Mouse (Mus musculus) heart, postnatal 0 days (tissue): ENCODE measurements at regions not wholly inside any gene's neighbourhood (a gene's known extent, or its start where the extent isn't known, plus 50 kb on each side); places are given as distances from the start of the nearest gene placed in this dataset.

ENCODE experiments used
- ATAC-seq: fragments of 200-750 bp; cut with Nextera tagmentation; 2 replicates; pipeline ENCODE4 v1.8.0; 2017; ENCODE audit warnings: low read depth, moderate number of reproducible peaks, moderate library complexity; ENCODE audit not compliant: insufficient read depth
- DNase-seq: peaks from one replicate; pipeline ENCODE4 v3.0.0-alpha.2; 2016; ENCODE audit warnings: low spot score
- H3K27ac ChIP-seq: fragments of 300-500 bp; sonication (generic); 2 replicates; pipeline ENCODE4 v1.5.1; 2014; ENCODE audit warnings: low read depth, mild to moderate bottlenecking
- H3K27me3 ChIP-seq: fragments of 300-500 bp; sonication (generic); 2 replicates; pipeline ENCODE4 v1.6.1; 2014; ENCODE audit warnings: low read length, mixed read lengths; ENCODE audit not compliant: control insufficient read depth, insufficient read depth
- H3K36me3 ChIP-seq: fragments of 300-500 bp; sonication (generic); replicated peaks from 2 replicates; pipeline ENCODE4 v1.6.1; 2014; ENCODE audit warnings: low read length, mixed read lengths; ENCODE audit not compliant: control insufficient read depth, insufficient read depth
- H3K4me1 ChIP-seq: fragments of 300-500 bp; sonication (generic); 2 replicates; pipeline ENCODE4 v1.6.1; 2014; ENCODE audit warnings: antibody characterized with exemption; ENCODE audit not compliant: control insufficient read depth, insufficient read depth
- H3K4me2 ChIP-seq: fragments of 300-500 bp; sonication (generic); 2 replicates; pipeline ENCODE4 v1.6.1; 2014; ENCODE audit warnings: low read depth, mild to moderate bottlenecking, low read length, moderate library complexity
- H3K4me3 ChIP-seq: fragments of 300-500 bp; sonication (generic); 2 replicates; pipeline ENCODE4 v1.5.1; 2014; ENCODE audit warnings: low read depth, low read length
- H3K9ac ChIP-seq: fragments of 300-500 bp; sonication (generic); replicated peaks from 2 replicates; pipeline ENCODE4 v1.6.1; 2014; ENCODE audit warnings: low read depth, low read length, mixed read lengths
- H3K9me3 ChIP-seq: fragments of 300-500 bp; sonication (generic); replicated peaks from 2 replicates; pipeline ENCODE4 v1.6.1; 2016; ENCODE audit warnings: low read length; ENCODE audit not compliant: control insufficient read depth
- CTCF ChIP-seq: IDR thresholded peaks from 2 replicates; pipeline ENCODE4 v1.5.1; 2016; ENCODE audit warnings: antibody characterized with exemption, control low read depth, low read depth
- EP300 ChIP-seq: IDR thresholded peaks from 2 replicates; pipeline ENCODE4 v1.6.1; 2016; ENCODE audit warnings: antibody characterized with exemption, low read depth
- WGBS: fragments of 180-500 bp; shearing (Covaris S2); extraction: QIAGEN DNeasy Blood & Tissue Kit; methylation state at CpG from one replicate; pipeline ENCODE4 v1.1.7; 2014; 5-methylcytosine and 5-hydroxymethylcytosine counted together

- no peak for DNase-seq
- no peak overlapping the region for H3K4me2 ChIP-seq
These were observed 384.1 kb downstream of the Setd4 start for GRCm38 (mm10) chr16:93219731-93220130.

GRCm38 (mm10) chr16:93218402-93218801 lies 385.5 kb downstream of the Setd4 start:
- H3K27ac ChIP-seq: no peak overlapping the region
- DNase-seq: no peak
- H3K9me3 ChIP-seq: no peaks in the 10 kb centered on the region
- H3K36me3 ChIP-seq: no peaks in the 10 kb centered on the region
- TF ChIP-seq EP300 (no peak), CTCF (no peak)
- no peak overlapping the region for H3K4me3 ChIP-seq
- no peak overlapping the region for H3K9ac ChIP-seq
- 60% methylated on average over 10 of the region's 10 CpGs for WGBS
- no peaks in the 10 kb centered on the region for H3K4me1 ChIP-seq
- ATAC-seq: no peak
- H3K27me3 ChIP-seq: 0 out of 2 replicates have a peak, but pooled peaks cover 9% of the 10 kb centered on the region
- no peak overlapping the region for H3K4me2 ChIP-seq

More at GRCm38 (mm10) chr16:93219731-93220130, 384.1 kb downstream of the Setd4 start:
- 0 out of 2 replicates have a peak, but pooled peaks cover 9% of the 10 kb centered on the region for H3K27me3 ChIP-seq
- H3K4me1 ChIP-seq: no peaks in the 10 kb centered on the region
- H3K36me3 ChIP-seq: no peaks in the 10 kb centered on the region
- 58% methylated on average over 9 of the region's 9 CpGs for WGBS
- no peak for ATAC-seq
- H3K27ac ChIP-seq: no peak overlapping the region
- H3K9ac ChIP-seq: no peak overlapping the region
- no peaks in the 10 kb centered on the region for H3K9me3 ChIP-seq
- H3K4me3 ChIP-seq: no peak overlapping the region
- TF ChIP-seq EP300: no peak
- TF ChIP-seq CTCF: no peak

GRCm38 (mm10) chr16:93217600-93218226 lies 386.1 kb downstream of the Setd4 start:
- Histone ChIP-seq H3K4me3 (no peak overlapping the region), H3K27ac (no peak overlapping the region), H3K36me3 (no peaks in the 10 kb centered on the region), H3K4me2 (no peak overlapping the region), H3K4me1 (no peaks in the 10 kb centered on the region), H3K9ac (no peak overlapping the region), H3K9me3 (no peaks in the 10 kb centered on the region), H3K27me3 (0 out of 2 replicates have a peak, but pooled peaks cover 9% of the 10 kb centered on the region)
- DNase-seq: no peak
- 39% methylated on average over 12 of the region's 12 CpGs for WGBS
- TF ChIP-seq EP300: no peak
- TF ChIP-seq CTCF: no peak
- no peak for ATAC-seq

GRCm38 (mm10) chr16:93215630-93216029 lies 388.2 kb downstream of the Setd4 start:
- no peak overlapping the region for H3K4me3 ChIP-seq
- WGBS: 72% methylated on average over 4 of the region's 4 CpGs
- H3K9ac ChIP-seq: no peak overlapping the region
- no peak for DNase-seq
- TF ChIP-seq CTCF (no peak), EP300 (no peak)
- no peak overlapping the region for H3K27ac ChIP-seq
- ATAC-seq: no peak
- no peak overlapping the region for H3K4me2 ChIP-seq
- no peaks in the 10 kb centered on the region for H3K9me3 ChIP-seq
- H3K36me3 ChIP-seq: no peaks in the 10 kb centered on the region
- H3K27me3 ChIP-seq: 0 out of 2 replicates have a peak, but pooled peaks cover 9% of the 10 kb centered on the region
- H3K4me1 ChIP-seq: no peaks in the 10 kb centered on the region

GRCm38 (mm10) chr16:93213618-93214017 lies 387.7 kb upstream of the Runx1 start:
- H3K4me1 ChIP-seq: no peaks in the 10 kb centered on the region
- no peak for DNase-seq
- no peak overlapping the region for H3K4me2 ChIP-seq
- no peak overlapping the region for H3K9ac ChIP-seq
- H3K9me3 ChIP-seq: no peaks in the 10 kb centered on the region
- H3K36me3 ChIP-seq: no peaks in the 10 kb centered on the region
- H3K27ac ChIP-seq: no peak overlapping the region
- H3K27me3 ChIP-seq: 0 out of 2 replicates have a peak, but pooled peaks cover 9% of the 10 kb centered on the region
- TF ChIP-seq EP300 (no peak), CTCF (no peak)
- ATAC-seq: no peak
- H3K4me3 ChIP-seq: no peak overlapping the region
- WGBS: 73% methylated on average over 6 of the region's 6 CpGs

- H3K27me3 ChIP-seq: no peaks in the 10 kb centered on the region
- H3K9me3 ChIP-seq: no peaks in the 10 kb centered on the region
- no peak overlapping the region for H3K4me2 ChIP-seq
- no peak overlapping the region for H3K27ac ChIP-seq
- H3K4me3 ChIP-seq: no peak overlapping the region
- H3K36me3 ChIP-seq: no peaks in the 10 kb centered on the region
- ATAC-seq: no peak
- TF ChIP-seq CTCF (no peak), EP300 (no peak)
- 60% methylated on average over 3 of the region's 3 CpGs for WGBS
- H3K9ac ChIP-seq: no peak overlapping the region
- H3K4me1 ChIP-seq: no peaks in the 10 kb centered on the region
- DNase-seq: no peak
These were observed 381.7 kb upstream of the Runx1 start for GRCm38 (mm10) chr16:93207675-93208074.
